Mouse (Mus musculus) hindbrain, embryonic 11.5 days (tissue): Measurements from ENCODE around the gene Gm2237. TPM values are rescaled to one million over a fixed set of nuclear protein-coding genes. Genes with fewer than 3 reads are reported as not detected.
"Not testable (repeated sequence)": the region's sequence is repeated elsewhere in the genome, so short reads cannot be mapped to it uniquely, and the experiment has no call there.

ENCODE experiments used
- ATAC-seq: fragments of 200-750 bp; cut with Nextera tagmentation; 2 replicates; pipeline ENCODE4 v1.8.0; 2017; ENCODE audit warnings: mild to moderate bottlenecking, moderate TSS enrichment, moderate library complexity; ENCODE audit not compliant: low FRiP score
- DNase-seq: peaks from one replicate; pipeline ENCODE4 v3.0.0-alpha.2; 2015; ENCODE audit warnings: low spot score
- H3K27ac ChIP-seq: fragments of 300-500 bp; sonication (generic); 2 replicates; pipeline ENCODE4 v1.5.1; 2014; ENCODE audit warnings: mild to moderate bottlenecking, low read depth, low read length
- H3K27me3 ChIP-seq: fragments of 300-500 bp; sonication (generic); 2 replicates; pipeline ENCODE4 v1.6.1; 2014; ENCODE audit warnings: mild to moderate bottlenecking, low read length, moderate library complexity, mixed read lengths; ENCODE audit not compliant: control insufficient read depth, insufficient read depth
- H3K36me3 ChIP-seq: fragments of 300-500 bp; sonication (generic); 2 replicates; pipeline ENCODE4 v1.6.1; 2014; ENCODE audit warnings: mild to moderate bottlenecking, low read length, moderate library complexity, mixed read lengths; ENCODE audit not compliant: control insufficient read depth, insufficient read depth
- H3K4me1 ChIP-seq: fragments of 300-500 bp; sonication (generic); replicated peaks from 2 replicates; pipeline ENCODE4 v1.6.1; 2014; ENCODE audit warnings: low read length, mixed read lengths; ENCODE audit not compliant: control insufficient read depth, insufficient read depth
- H3K4me2 ChIP-seq: fragments of 300-500 bp; sonication (generic); replicated peaks from 2 replicates; pipeline ENCODE4 v1.6.1; 2014; ENCODE audit warnings: mild to moderate bottlenecking, low read depth, low read length
- H3K4me3 ChIP-seq: fragments of 300-500 bp; sonication (generic); 2 replicates; pipeline ENCODE4 v1.5.1; 2014; ENCODE audit warnings: low read depth, low read length
- H3K9ac ChIP-seq: fragments of 300-500 bp; sonication (generic); 2 replicates; pipeline ENCODE4 v1.6.1; 2014; ENCODE audit warnings: low read depth, low read length
- H3K9me3 ChIP-seq: fragments of 300-500 bp; sonication (generic); 2 replicates; pipeline ENCODE4 v1.6.1; 2016; ENCODE audit warnings: low read length; ENCODE audit not compliant: control insufficient read depth
- WGBS: fragments of 180-500 bp; shearing (Covaris S2); extraction: QIAGEN DNeasy Blood & Tissue Kit; methylation state at CpG from one replicate; pipeline ENCODE4 v1.1.7; 2014; 5-methylcytosine and 5-hydroxymethylcytosine counted together
- polyA plus RNA-seq: library from polyadenylated mRNA; unstranded; fragments of >200 nt; fragmentation: Nextera tagmentation; extraction: Ambion mirVana; gene quantifications from 2 replicates; pipeline ENCODE4 v1.2.1, GENCODE M21; 2014

The Gm2237 gene
- 3.9 and 4.4 TPM in 2 replicates for polyA plus RNA-seq

- under 1% methylated on average over 14 of the region's 62 CpGs for WGBS
- not testable (repeated sequence) for H3K27me3 ChIP-seq, H3K27ac ChIP-seq
Measured at GRCm38 (mm10) chr14:19584804-19585667, at the start of gene Gm2237. Gene Gm2237, minus strand, starts transcription at chr14:19585135.

GRCm38 (mm10) chr14:19602481-19602880, 17.5 kb upstream of the Gm2237 start, which contains the start of gene Gm5458:
Gene Gm5458, minus strand, starts transcription at chr14:19602581.
- not testable (repeated sequence) for DNase-seq, H3K4me2 ChIP-seq, H3K9me3 ChIP-seq, H3K4me1 ChIP-seq, H3K4me3 ChIP-seq, H3K36me3 ChIP-seq, H3K27ac ChIP-seq, H3K27me3 ChIP-seq, H3K9ac ChIP-seq, ATAC-seq
- WGBS, result 88% methylated on average over 1 of the region's 2 CpGs

More at GRCm38 (mm10) chr14:19584804-19585667, at the start of gene Gm2237:
- DNase-seq, result peak; percentile 30
- not testable (repeated sequence) for H3K4me1 ChIP-seq, H3K9me3 ChIP-seq, ATAC-seq, H3K36me3 ChIP-seq
- H3K4me3 ChIP-seq, result peak within 1 kb of the TSS; percentile 41
- peak within 1 kb of the TSS; percentile 33 for H3K4me2 ChIP-seq
- peak within 1 kb of the TSS; percentile 48; the same call in 1 of the 2 replicates for H3K9ac ChIP-seq

DNA sequence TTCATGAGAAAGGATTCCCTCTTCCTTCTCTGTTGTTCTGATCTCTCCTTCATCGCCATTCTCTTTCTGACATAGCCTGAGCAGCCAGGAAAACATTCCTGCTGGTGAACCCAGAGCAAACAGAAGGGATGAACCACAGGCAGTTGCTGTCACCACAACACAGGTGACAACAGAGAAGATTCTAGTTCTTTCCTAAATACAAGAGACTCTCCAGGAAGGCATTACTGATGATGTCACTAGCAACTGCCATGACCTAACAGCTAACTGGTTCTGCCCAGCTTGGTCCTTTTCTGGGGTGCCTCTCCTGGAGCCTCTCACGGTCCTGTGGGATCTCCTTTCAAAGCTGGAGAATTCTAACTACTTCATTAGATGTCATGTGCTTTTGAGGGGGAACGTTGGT, 35.1 kb downstream of the Gm2237 start, which contains the start of gene Gm2244:
Gm2244 (minus strand) TSS at position 101 of the 400 bp plus-strand sequence.
- H3K4me1 ChIP-seq, DNase-seq, H3K27me3 ChIP-seq, H3K36me3 ChIP-seq, ATAC-seq, H3K4me3 ChIP-seq, H3K9me3 ChIP-seq, H3K4me2 ChIP-seq, H3K27ac ChIP-seq, H3K9ac ChIP-seq: not testable (repeated sequence)
- WGBS, result 95% methylated on average over 1 of the region's 3 CpGs

Other genes starting within 250 kb of the Gm2237 start
- 0.66 and 0.88 TPM in 2 replicates for gene Gm21738, start 166.2 kb downstream of the Gm2237 start, polyA plus RNA-seq
- gene Gm2244, start 35.2 kb downstream of the Gm2237 start, polyA plus RNA-seq, result 0.21 TPM in 1 of 2 replicates, not detected in the other
- 0.15 TPM in 1 of 2 replicates, not detected in the other for gene Gm5458, start 17.4 kb upstream of the Gm2237 start, polyA plus RNA-seq
- 32.9 and 34.6 TPM in 2 replicates for gene Nid2, start 166.1 kb upstream of the Gm2237 start, polyA plus RNA-seq
- gene Rtraf, start 238.7 kb upstream of the Gm2237 start, polyA plus RNA-seq, result 268 and 277 TPM in 2 replicates